Mouse (Mus musculus) megakaryocyte progenitor cell, adult 5-6 weeks (primary cell): Measurements from ENCODE around the gene Nf1. TPM values are rescaled to one million over a fixed set of nuclear protein-coding genes. Genes with fewer than 3 reads are reported as not detected.

ENCODE experiments used
- ATAC-seq: replicated peaks from 2 replicates; pipeline ENCODE4 v1.8.0; 2016; ENCODE audit warnings: mild to moderate bottlenecking, moderate TSS enrichment, inconsistent platforms; ENCODE audit not compliant: poor library complexity
- total RNA-seq, 2 experiments: library from RNA; stranded (forward) in 1 of 2; stranded (reverse) in 1 of 2; fragments of 157-497, 149-512 nt in 1 of 2; fragments of 200-1000 nt in 1 of 2; gene quantifications; 2 replicates each; pipeline versions ENCODE4 v1.2.3 to v1.2.4; 2015 to 2017

Gene Nf1
- total RNA-seq, 2 experiments from 2014 or later, result 6.7 to 26.1 TPM

DNA sequence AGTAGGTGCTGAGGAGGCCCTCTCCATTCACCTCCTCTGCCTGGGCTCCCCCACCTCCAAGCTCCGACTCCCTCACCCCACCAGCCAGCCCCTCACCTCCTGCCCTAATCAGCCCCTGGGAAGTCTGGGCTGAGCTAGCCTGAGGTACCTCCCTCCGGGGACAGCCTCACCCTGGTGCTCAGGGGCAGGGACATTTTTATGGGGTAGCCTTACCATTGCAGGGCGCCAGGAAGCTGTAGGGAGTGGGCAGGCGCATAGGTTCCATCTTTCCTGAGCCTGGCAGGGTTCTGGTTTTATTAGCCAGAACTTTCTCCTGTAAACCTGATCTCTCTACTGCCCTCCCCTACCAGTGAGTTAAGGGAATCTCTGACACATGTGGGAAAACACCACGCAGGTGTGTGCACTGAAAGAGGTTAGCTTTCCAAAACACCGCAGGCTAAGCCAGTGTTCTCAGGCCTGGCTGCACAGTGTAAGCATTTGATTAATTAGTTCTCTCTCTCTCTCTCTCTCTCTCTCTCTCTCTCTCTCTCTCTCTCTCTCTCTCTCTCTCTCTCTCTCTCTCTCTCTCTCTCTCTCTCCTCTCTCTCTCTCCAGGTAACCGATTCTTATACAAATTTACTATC, 290.4 kb downstream of the Nf1 start:
- ATAC-seq, result no peak

DNA sequence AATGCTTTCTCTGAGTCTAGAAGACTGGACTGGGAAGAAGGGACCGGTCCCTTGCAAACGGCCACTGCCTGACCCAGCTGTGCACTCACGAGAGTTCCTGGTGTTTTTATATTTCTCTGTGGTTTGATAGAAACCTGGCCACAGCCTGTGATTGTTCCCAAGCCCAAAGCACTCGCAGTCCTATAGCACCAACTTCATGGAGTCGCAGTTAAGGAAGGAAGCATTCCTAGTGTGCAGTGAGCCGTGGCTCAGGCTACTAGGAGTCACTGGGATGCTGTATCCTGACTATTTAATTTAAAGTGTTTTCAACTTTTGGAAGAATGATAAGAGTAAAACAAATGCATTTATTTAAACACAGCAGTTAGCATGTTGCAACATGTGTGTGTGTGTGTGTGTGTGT, 291.0 kb downstream of the Nf1 start:
- no peak for ATAC-seq

Other genes starting within 250 kb of the Nf1 start
- gene Ksr1, start 193.3 kb upstream of the Nf1 start, total RNA-seq (2015), result 7.1 and 8.7 TPM in 2 replicates
- 6.0 and 7.2 TPM in 2 replicates for gene Ksr1, start 193.3 kb upstream of the Nf1 start, total RNA-seq (2017)
- 216 and 218 TPM in 2 replicates for gene Wsb1, start 85.0 kb upstream of the Nf1 start, total RNA-seq (2015)
- gene Wsb1, start 85.0 kb upstream of the Nf1 start, total RNA-seq (2017), result 129 and 141 TPM in 2 replicates
- not detected in 2 replicates for gene Gm9964, start 42.8 kb upstream of the Nf1 start, total RNA-seq (2015)
- not detected in 2 replicates for gene Gm9964, start 42.8 kb upstream of the Nf1 start, total RNA-seq (2017)
- 0.67 and 0.98 TPM in 2 replicates for gene Omg, start 164.4 kb downstream of the Nf1 start, total RNA-seq (2015)
- 0.14 and 0.33 TPM in 2 replicates for gene Omg, start 164.4 kb downstream of the Nf1 start, total RNA-seq (2017)
- gene Evi2b, start 184.1 kb downstream of the Nf1 start, total RNA-seq (2015), result 454 and 486 TPM in 2 replicates
- gene Evi2b, start 184.1 kb downstream of the Nf1 start, total RNA-seq (2017), result 75.7 and 78.7 TPM in 2 replicates
- gene Evi2, start 190.9 kb downstream of the Nf1 start, total RNA-seq (2015), result 30.6 and 31.5 TPM in 2 replicates
- 3.9 and 5.5 TPM in 2 replicates for gene Evi2, start 190.9 kb downstream of the Nf1 start, total RNA-seq (2017)
- 19.5 and 20.0 TPM in 2 replicates for gene Evi2a, start 190.9 kb downstream of the Nf1 start, total RNA-seq (2015)
- gene Evi2a, start 190.9 kb downstream of the Nf1 start, total RNA-seq (2017), result 17.5 and 24.0 TPM in 2 replicates